Mouse (Mus musculus) embryonic facial prominence, embryonic 14.5 days (tissue): ENCODE data around the gene Homez. TPM values are rescaled to one million over a fixed set of nuclear protein-coding genes. Genes with fewer than 3 reads are reported as not detected.

ENCODE experiments used
- polyA plus RNA-seq: library from polyadenylated mRNA; unstranded; fragments of >200 nt; fragmentation: Nextera tagmentation; extraction: Ambion mirVana; gene quantifications from 2 replicates; pipeline ENCODE4 v1.2.1, GENCODE M21; 2014

Gene Homez
- polyA plus RNA-seq, 1 experiment from 2014 or later, result 9.1 TPM

Other genes with a start within 250 kb of the Homez start
- 0.16 TPM in 1 of 2 replicates, not detected in the other for gene Psmb11, start 249.5 kb downstream of the Homez start, polyA plus RNA-seq
- gene Gm17606, start 230.0 kb downstream of the Homez start, polyA plus RNA-seq, result not detected in 2 replicates
- gene Cdh24, start 229.6 kb downstream of the Homez start, polyA plus RNA-seq, result 3.9 and 4.5 TPM in 2 replicates
- 70.7 and 84.9 TPM in 2 replicates for gene 1700123O20Rik, start 184.7 kb downstream of the Homez start, polyA plus RNA-seq
- 99.4 and 101 TPM in 2 replicates for gene Acin1, start 184.0 kb downstream of the Homez start, polyA plus RNA-seq
- 0.17 and 0.34 TPM in 2 replicates for gene Gm29776, start 172.1 kb downstream of the Homez start, polyA plus RNA-seq
- 0.32 TPM in 1 of 2 replicates, not detected in the other for gene Cebpe, start 158.8 kb downstream of the Homez start, polyA plus RNA-seq
- gene Slc7a8, start 89.0 kb downstream of the Homez start, polyA plus RNA-seq, result 6.9 and 7.4 TPM in 2 replicates
- gene Rnf212b, start 56.8 kb downstream of the Homez start, polyA plus RNA-seq, result not detected in 2 replicates
- gene Ppp1r3e, start 6.6 kb upstream of the Homez start, polyA plus RNA-seq, result 2.1 and 2.4 TPM in 2 replicates
- gene Bcl2l2, start 12.4 kb upstream of the Homez start, polyA plus RNA-seq, result 4.5 and 4.8 TPM in 2 replicates
- not detected in 2 replicates for gene Gm20521, start 12.5 kb upstream of the Homez start, polyA plus RNA-seq
- 110 and 118 TPM in 2 replicates for gene Pabpn1, start 21.5 kb upstream of the Homez start, polyA plus RNA-seq
- gene Slc22a17, start 42.2 kb upstream of the Homez start, polyA plus RNA-seq, result 42.4 and 56.0 TPM in 2 replicates
- 52.2 and 59.1 TPM in 2 replicates for gene Efs, start 55.2 kb upstream of the Homez start, polyA plus RNA-seq
- gene Il25, start 61.7 kb upstream of the Homez start, polyA plus RNA-seq, result 0.49 and 0.59 TPM in 2 replicates
- 13.7 and 14.8 TPM in 2 replicates for gene Cmtm5, start 65.3 kb upstream of the Homez start, polyA plus RNA-seq
- 8.6 and 10.3 TPM in 2 replicates for gene Myh6, start 96.0 kb upstream of the Homez start, polyA plus RNA-seq
- gene Gm17428, start 106.0 kb upstream of the Homez start, polyA plus RNA-seq, result not detected in 2 replicates
- 92.5 and 103 TPM in 2 replicates for gene Myh7, start 123.7 kb upstream of the Homez start, polyA plus RNA-seq
- 70.1 and 71.6 TPM in 2 replicates for gene Ngdn, start 144.5 kb upstream of the Homez start, polyA plus RNA-seq
- 3.4 and 3.7 TPM in 2 replicates for gene Zfhx2, start 221.4 kb upstream of the Homez start, polyA plus RNA-seq
- 16.7 and 22.6 TPM in 2 replicates for gene Thtpa, start 223.8 kb upstream of the Homez start, polyA plus RNA-seq
- gene Ap1g2, start 235.6 kb upstream of the Homez start, polyA plus RNA-seq, result 15.3 and 17.6 TPM in 2 replicates
- gene Jph4, start 246.0 kb upstream of the Homez start, polyA plus RNA-seq, result 3.0 and 3.8 TPM in 2 replicates